Mouse (Mus musculus): Measurements from ENCODE around the gene Wls.

Gene Wls

GRCm38 (mm10) chr3:159839481-159839880 lies at the start of gene Wls:
Gene Wls (plus strand): TSS chr3:159839672.
- in situ Hi-C loops (cut with MboI; ENCODE audit: low sequenced_read_pairs): no loop called here

DNA sequence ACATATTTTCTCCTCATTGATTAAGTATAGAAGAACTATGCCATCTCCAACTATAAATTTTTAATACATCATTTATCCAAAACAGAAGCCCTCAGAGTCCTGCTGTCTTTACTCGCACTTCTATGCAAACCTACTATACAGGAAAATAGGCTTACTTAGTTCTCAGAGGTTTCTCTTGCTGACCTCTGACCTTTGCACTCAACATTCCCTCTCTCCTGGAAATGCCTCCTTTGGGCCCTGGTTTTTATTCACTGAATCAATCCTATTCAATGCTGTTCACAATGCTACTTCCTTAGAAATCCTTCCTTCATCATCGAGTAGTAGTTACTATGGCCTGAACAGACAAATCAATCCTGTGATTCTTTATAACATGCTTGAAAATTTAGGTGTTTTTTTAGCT lies 49.7 kb upstream of the Wls start:
- in situ Hi-C loops (cut with MboI; ENCODE audit: low sequenced_read_pairs): no loop called here

- in situ Hi-C loops (cut with MboI; ENCODE audit: low sequenced_read_pairs): no loop called here
Measured at GRCm38 (mm10) chr3:159831535-159831934, 7.9 kb upstream of the Wls start.

DNA sequence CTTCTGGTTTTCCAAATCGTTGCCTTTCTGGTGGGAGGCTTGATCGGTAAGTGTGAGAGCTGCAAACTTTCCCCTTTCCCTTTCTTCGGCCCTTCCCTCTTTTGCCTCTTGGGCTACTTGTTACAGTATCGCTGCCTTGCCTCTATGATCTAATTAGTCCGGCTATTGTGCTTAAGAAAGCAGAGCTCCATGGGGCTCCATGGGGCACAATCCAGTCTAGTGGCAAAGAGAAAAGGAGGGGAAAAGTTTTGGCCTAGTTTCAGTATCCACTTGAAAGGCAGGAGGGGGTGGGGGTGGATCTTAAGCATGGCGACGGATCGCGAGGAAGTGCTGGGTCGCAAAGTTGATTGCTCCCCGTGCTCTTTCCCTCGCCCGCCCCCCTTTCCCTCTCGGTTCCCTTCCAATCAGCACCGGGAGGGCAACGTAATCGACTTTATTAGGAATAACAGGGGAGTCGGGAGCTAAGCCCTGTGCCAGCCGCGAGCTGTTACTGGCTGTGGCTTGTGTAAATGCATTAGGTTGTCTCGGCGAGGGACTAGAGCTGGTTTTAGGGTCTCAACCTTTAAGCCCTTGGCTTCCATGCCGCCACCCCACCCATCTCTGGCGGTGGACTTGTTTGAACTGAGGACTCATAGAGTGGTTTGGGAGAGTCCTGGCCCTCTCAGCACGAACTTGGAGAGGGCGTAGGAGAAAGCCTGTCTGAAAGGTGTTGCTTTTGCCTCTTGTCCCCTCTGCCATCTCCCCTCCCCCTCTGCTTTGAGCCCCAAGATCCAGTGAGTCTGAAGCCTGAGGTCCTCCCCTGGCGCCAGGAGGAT lies 737 bp downstream of the Wls start:
- in situ Hi-C loops (cut with MboI; ENCODE audit: low sequenced_read_pairs): no loop called here

DNA sequence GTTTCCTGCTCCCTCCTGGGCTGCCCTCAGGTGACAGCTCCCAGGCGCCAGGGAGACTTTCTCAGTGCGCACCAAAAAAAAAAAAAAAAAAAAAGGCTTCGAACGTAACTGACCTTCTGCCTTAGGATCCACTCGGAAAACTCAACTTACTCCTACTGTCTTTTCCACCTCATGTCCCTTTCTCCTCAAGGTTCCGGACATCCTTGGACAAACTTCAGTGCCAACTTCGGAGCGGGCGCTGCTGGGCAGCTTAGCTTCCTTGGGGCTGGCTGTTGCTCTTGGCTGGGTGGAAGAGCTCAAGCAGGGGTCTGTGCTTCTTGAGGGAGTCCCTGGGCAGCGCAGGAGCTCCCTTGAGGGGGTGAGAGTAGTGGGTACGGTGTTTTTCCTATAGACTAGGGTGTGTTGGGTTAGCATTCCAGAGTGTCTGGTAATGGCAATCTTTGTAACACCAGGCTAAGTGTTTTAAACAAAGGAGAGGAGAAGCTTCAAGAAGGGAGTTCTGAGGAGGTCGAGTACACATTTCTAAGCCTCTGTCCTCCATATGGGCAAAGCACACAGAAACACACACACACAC lies 1.4 kb downstream of the Wls start:
- in situ Hi-C loops (cut with MboI; ENCODE audit: low sequenced_read_pairs): no loop called here

GRCm38 (mm10) chr3:159841458-159841857 lies 2.0 kb downstream of the Wls start:
- in situ Hi-C loops (cut with MboI; ENCODE audit: low sequenced_read_pairs): no loop called here

DNA sequence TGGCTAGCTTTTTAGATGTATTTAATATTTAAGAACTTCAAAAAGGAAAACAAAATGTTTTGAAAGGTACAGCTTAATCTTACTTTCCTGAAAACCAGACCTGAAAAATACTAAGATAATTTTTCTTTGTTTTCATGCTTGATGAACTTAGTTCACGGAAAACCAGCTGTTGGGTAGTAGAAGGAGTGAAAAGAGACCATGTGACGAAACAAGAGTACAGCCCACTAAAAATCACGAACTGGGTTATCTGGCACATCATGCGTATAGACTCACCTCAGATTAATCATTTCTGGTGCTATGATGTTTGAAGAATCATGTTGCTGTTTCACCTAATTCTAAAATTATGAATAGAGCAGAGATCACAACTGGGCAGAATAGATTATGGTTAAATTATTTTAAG lies 3.7 kb downstream of the Wls start:
- in situ Hi-C loops (cut with MboI; ENCODE audit: low sequenced_read_pairs): no loop called here

GRCm38 (mm10) chr3:159847410-159848016 lies 8.0 kb downstream of the Wls start:
- in situ Hi-C loops (cut with MboI; ENCODE audit: low sequenced_read_pairs): no loop called here

- in situ Hi-C loops (cut with MboI; ENCODE audit: low sequenced_read_pairs): no loop called here
Measured at GRCm38 (mm10) chr3:159848156-159848555, 8.7 kb downstream of the Wls start.

DNA sequence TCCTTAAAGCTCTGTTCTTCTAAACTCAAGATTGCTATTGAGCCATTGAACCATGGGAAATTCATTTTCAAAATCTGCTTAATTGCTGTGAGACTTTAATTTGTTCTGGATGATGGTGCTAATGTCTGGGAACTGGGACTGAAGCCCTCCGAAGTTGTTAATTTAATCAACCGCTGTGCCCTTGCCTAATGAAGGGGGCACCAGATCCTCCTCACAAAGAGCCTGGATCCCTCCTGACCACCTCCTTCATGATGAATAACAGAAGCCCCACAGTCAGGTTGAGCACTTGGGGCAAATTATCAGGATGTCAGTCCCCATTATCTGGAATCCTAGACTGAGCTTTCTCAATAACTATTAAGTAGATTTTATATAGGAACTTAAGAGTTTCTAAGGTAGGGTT lies 12.0 kb downstream of the Wls start:
- in situ Hi-C loops (cut with MboI; ENCODE audit: low sequenced_read_pairs): no loop called here

DNA sequence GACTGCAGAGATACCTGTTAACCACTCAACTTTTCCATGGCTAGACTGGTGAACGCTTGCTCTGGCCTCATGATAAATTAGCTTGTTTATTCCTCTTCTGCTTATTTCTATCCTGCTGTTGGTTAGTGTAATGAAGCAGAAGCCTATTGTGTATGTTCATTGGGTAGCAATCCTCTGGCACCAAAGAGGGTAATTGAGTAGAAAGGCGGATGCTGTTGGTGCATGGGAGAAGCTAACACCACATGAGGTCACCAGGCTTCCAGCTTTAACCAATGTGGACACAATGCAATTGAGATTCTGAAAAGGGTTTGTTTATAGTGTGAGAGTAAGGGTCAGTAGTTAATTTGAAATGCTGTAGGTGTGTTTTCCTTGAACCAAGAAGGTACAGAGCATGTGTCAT lies 12.5 kb downstream of the Wls start:
- in situ Hi-C loops (cut with MboI; ENCODE audit: low sequenced_read_pairs): no loop called here

DNA sequence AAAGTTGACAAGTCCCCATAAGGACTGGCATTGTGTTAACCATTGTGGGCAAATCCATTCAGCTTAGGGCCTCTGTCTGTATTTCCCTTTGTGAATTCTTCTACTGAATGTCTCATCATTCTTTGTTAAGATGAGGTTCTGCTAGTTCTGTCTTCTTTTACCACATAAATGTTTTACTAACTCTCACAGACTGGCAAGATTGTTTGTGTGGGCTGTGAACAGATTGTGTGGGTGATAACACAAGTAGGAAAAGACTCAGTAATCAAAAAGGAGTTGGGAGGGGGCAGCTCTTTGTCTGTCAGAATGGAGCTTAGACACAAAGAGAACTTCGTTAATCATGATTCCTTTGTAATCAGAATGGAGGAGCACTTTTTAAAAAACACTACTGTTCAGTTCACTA lies 17.6 kb downstream of the Wls start:
- in situ Hi-C loops (cut with MboI; ENCODE audit: low sequenced_read_pairs): no loop called here

- in situ Hi-C loops (cut with MboI; ENCODE audit: low sequenced_read_pairs): no loop called here
Measured at GRCm38 (mm10) chr3:159865691-159866090, 26.2 kb downstream of the Wls start.

GRCm38 (mm10) chr3:159878983-159879382 lies 39.5 kb downstream of the Wls start:
- in situ Hi-C loops (cut with MboI; ENCODE audit: low sequenced_read_pairs): no loop called here

- in situ Hi-C loops (cut with MboI; ENCODE audit: low sequenced_read_pairs): no loop called here
Measured at GRCm38 (mm10) chr3:159883325-159883724, 43.9 kb downstream of the Wls start.

DNA sequence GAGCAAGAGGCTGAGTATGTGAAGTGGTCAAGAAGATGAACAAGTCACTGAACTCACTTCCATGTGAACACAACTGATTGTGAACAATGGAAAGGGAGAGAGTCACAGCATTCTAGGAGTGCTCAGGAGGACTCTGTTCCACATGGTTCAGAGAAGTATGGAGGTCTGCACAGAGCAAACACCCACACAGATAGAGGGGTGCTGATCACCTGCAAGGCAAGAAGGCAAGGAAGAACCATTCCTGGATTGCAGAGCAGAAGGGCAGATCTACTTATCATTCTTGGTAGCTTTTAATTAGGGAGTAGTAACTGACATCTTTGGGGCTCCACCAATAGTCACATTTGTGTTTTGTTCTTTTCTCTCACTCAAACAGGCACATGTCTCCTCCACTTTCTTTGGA lies 45.3 kb downstream of the Wls start:
- in situ Hi-C loops (cut with MboI; ENCODE audit: low sequenced_read_pairs): no loop called here

DNA sequence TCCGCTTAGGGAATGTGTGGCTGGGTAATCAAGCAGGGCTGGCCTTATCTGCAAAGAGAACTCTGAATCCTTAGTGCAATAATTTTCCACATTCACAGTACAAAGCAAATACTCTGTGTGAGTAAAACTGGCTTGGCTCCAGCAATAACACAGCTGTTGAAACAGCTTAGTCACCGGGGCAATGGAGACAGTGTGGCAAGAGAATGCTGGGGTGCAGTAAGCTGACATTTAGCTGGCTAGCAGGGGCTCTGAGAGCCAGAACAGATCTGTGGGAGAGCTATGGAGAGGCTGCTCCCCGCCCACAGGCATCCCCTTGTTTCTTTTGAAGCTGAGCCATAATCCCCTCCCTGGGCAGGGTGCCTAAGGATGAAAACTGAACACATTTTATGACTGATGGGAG lies 45.8 kb downstream of the Wls start:
- in situ Hi-C loops (cut with MboI; ENCODE audit: low sequenced_read_pairs): no loop called here

GRCm38 (mm10) chr3:159885781-159886400 lies 46.4 kb downstream of the Wls start:
- in situ Hi-C loops (cut with MboI; ENCODE audit: low sequenced_read_pairs): no loop called here

DNA sequence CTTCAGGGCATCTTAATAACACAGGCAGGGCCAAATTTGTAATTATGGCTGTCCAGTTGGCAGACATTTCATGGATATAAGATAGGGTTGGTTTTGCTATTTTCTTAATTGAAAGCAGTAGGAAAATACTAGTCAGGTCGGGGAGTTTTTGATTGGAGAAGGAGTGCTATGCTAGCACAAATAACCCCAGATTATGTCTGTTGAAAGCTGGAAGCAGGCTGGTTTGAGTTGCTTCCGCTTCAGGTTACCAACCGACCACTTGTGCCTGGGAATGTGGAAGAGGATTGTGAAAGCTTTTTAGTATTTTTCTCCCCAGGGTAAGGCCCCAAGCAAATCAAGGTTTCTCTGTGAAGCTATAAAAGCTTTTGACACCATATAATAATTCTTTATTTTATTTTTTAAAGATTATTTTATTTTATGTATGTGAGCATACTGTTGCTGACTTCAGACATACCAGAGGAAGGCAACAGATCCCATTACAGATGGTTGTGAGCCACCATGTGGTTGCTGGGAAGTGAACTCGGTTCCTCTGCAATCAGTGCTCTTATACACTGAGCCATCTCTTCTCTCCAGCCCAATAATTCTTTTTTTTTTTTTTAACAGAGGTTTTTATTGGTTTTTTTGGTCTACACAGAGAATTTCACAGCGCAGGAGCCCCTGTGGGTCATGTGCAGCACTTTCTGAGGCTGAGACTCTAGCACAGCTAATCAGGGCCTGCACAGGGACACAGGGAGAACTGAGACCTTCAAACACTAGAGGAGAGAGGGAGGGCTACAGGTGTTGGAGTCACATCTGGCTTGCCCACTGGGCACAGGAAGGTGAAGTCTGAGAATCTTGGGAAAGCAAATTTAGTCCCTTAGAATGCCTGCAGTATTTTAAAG lies 50.9 kb downstream of the Wls start:
- in situ Hi-C loops (cut with MboI; ENCODE audit: low sequenced_read_pairs): no loop called here

- in situ Hi-C loops (cut with MboI; ENCODE audit: low sequenced_read_pairs): no loop called here
Measured at GRCm38 (mm10) chr3:159891057-159891752, 51.7 kb downstream of the Wls start.

Data from CH12F3 (cell line).